Mouse (Mus musculus) CH12.LX (cell line): Measurements from ENCODE around the gene Ninl. TPM values are rescaled to one million over a fixed set of nuclear protein-coding genes. Genes with fewer than 3 reads are reported as not detected.

Experiments
- DNase-seq: peaks from one replicate; pipeline ENCODE4 v3.0.0-alpha.2; 2013; ENCODE audit errors: extremely low read depth
- H3K27ac ChIP-seq: 2 replicates; pipeline ENCODE4 v1.5.1; 2012; ENCODE audit warnings: low read depth, mild to moderate bottlenecking, control low read depth, moderate library complexity; ENCODE audit not compliant: insufficient read depth
- H3K27me3 ChIP-seq: replicated peaks from 2 replicates; pipeline ENCODE3; 2012; ENCODE audit warnings: inconsistent platforms
- H3K36me3 ChIP-seq, 2 experiments: replicated peaks in 1 of 2; 2 replicates each; pipeline versions ENCODE3 to v1.6.1; 2012; ENCODE audit warnings: inconsistent platforms in 1 of 2, low read length in 1 of 2, mild to moderate bottlenecking in 1 of 2, mixed read lengths in 1 of 2, moderate library complexity in 1 of 2; ENCODE audit not compliant: control insufficient read depth in 1 of 2, insufficient read depth in 1 of 2
- H3K4me1 ChIP-seq, 2 experiments: 2 replicates each; pipeline ENCODE4 v1.6.1; 2012; ENCODE audit warnings: inconsistent platforms in 1 of 2, moderate library complexity in 1 of 2; ENCODE audit not compliant: insufficient read depth in 2 of 2, control insufficient read depth in 1 of 2
- H3K4me2 ChIP-seq: 2 replicates; pipeline ENCODE4 v1.6.1; 2012; ENCODE audit warnings: low read depth, mild to moderate bottlenecking, control low read depth; ENCODE audit not compliant: poor library complexity, insufficient read depth, severe bottlenecking
- H3K4me3 ChIP-seq, 3 experiments: fragments of 150-350 bp in 1 of 3; sonication (generic) in 1 of 3; replicated peaks in 1 of 3; 2 replicates each; pipeline versions ENCODE3 to v1.5.1; 2011 to 2012; ENCODE audit warnings: low read depth in 2 of 3, low read length in 2 of 3, mild to moderate bottlenecking in 2 of 3, moderate library complexity in 2 of 3, control low read depth in 1 of 3, improper control_type of control experiment in 1 of 3, inconsistent platforms in 1 of 3, mixed read lengths in 1 of 3; ENCODE audit not compliant: poor library complexity in 1 of 3
- H3K79me2 ChIP-seq: replicated peaks from 2 replicates; pipeline ENCODE4 v1.6.1; 2012; ENCODE audit warnings: mild to moderate bottlenecking, moderate library complexity; ENCODE audit not compliant: control insufficient read depth, poor library complexity, insufficient read depth, severe bottlenecking; ENCODE audit errors: extremely low read depth
- H3K9ac ChIP-seq: 2 replicates; pipeline ENCODE4 v1.6.1; 2012; ENCODE audit warnings: low read depth, mild to moderate bottlenecking, control low read depth, moderate library complexity; ENCODE audit not compliant: insufficient read depth
- H3K9me3 ChIP-seq: replicated peaks from 2 replicates; pipeline ENCODE3; 2012; ENCODE audit warnings: low read length, inconsistent platforms, mixed read lengths
- BHLHE40 ChIP-seq: IDR thresholded peaks from 2 replicates; pipeline ENCODE4 v1.6.1; 2011; ENCODE audit warnings: mild to moderate bottlenecking, low read depth, low read length, improper control_type of control experiment
- CHD2 ChIP-seq: IDR thresholded peaks from 2 replicates; pipeline ENCODE4 v1.6.1; 2011; ENCODE audit warnings: low read length, improper control_type of control experiment
- ETS1 ChIP-seq: conservative IDR thresholded peaks from 2 replicates; pipeline ENCODE4 v1.6.1; 2012; ENCODE audit warnings: low read depth, mild to moderate bottlenecking, inconsistent platforms, low read length, improper control_type of control experiment, moderate library complexity
- GABPA ChIP-seq: IDR thresholded peaks from 2 replicates; pipeline ENCODE4 v1.6.1; 2012; ENCODE audit warnings: low read depth, low read length, improper control_type of control experiment, inconsistent platforms; ENCODE audit not compliant: insufficient replicate concordance
- HCFC1 ChIP-seq: IDR thresholded peaks from 2 replicates; pipeline ENCODE4 v1.6.1; 2012; ENCODE audit warnings: low read depth, mild to moderate bottlenecking, inconsistent platforms, low read length, improper control_type of control experiment
- IRF4 ChIP-seq: IDR thresholded peaks from 2 replicates; pipeline ENCODE4 v1.6.1; 2014; ENCODE audit warnings: low read depth, mild to moderate bottlenecking, inconsistent platforms, low read length, improper control_type of control experiment
- JUN ChIP-seq: IDR thresholded peaks from 2 replicates; pipeline ENCODE4 v1.6.1; 2011; ENCODE audit warnings: low read depth, mild to moderate bottlenecking, low read length, improper control_type of control experiment, moderate library complexity; ENCODE audit not compliant: insufficient read depth
- KAT2A ChIP-seq: IDR thresholded peaks from 2 replicates; pipeline ENCODE4 v1.6.1; 2012; ENCODE audit warnings: low read length, improper control_type of control experiment, inconsistent platforms; ENCODE audit not compliant: insufficient replicate concordance
- MAFK ChIP-seq: IDR thresholded peaks from 2 replicates; pipeline ENCODE4 v1.6.1; 2011; ENCODE audit warnings: low read length, improper control_type of control experiment; ENCODE audit not compliant: insufficient replicate concordance
- MAX ChIP-seq: IDR thresholded peaks from 2 replicates; pipeline ENCODE4 v1.6.1; 2011; ENCODE audit warnings: low read length, improper control_type of control experiment
- MAZ ChIP-seq: IDR thresholded peaks from 2 replicates; pipeline ENCODE4 v1.6.1; 2012; ENCODE audit warnings: low read depth, mild to moderate bottlenecking, inconsistent platforms, low read length, improper control_type of control experiment, moderate library complexity
- POLR2A ChIP-seq: IDR thresholded peaks from 2 replicates; pipeline ENCODE4 v1.6.1; 2011; ENCODE audit warnings: low read depth, mild to moderate bottlenecking, improper control_type of control experiment, low read length
- POLR2AphosphoS2 ChIP-seq: IDR thresholded peaks from 2 replicates; pipeline ENCODE4 v1.6.1; 2011; ENCODE audit warnings: low read depth, low read length, improper control_type of control experiment
- RAD21 ChIP-seq: IDR thresholded peaks from 2 replicates; pipeline ENCODE4 v1.6.1; 2011; ENCODE audit warnings: low read depth, mild to moderate bottlenecking, low read length, improper control_type of control experiment, moderate library complexity
- RCOR1 ChIP-seq: conservative IDR thresholded peaks from 2 replicates; pipeline ENCODE4 v1.6.1; 2012; ENCODE audit warnings: low read depth, mild to moderate bottlenecking, inconsistent platforms, low read length, improper control_type of control experiment
- SIN3A ChIP-seq: IDR thresholded peaks from 2 replicates; pipeline ENCODE4 v1.6.1; 2012; ENCODE audit warnings: low read length, improper control_type of control experiment, inconsistent platforms
- SMC3 ChIP-seq: IDR thresholded peaks from 2 replicates; pipeline ENCODE4 v1.6.1; 2011; ENCODE audit warnings: low read depth, low read length, improper control_type of control experiment
- TBP ChIP-seq: conservative IDR thresholded peaks from 2 replicates; pipeline ENCODE4 v1.6.1; 2011; ENCODE audit warnings: low read depth, low read length, improper control_type of control experiment
- TCF12 ChIP-seq: IDR thresholded peaks from 2 replicates; pipeline ENCODE4 v1.6.1; 2014; ENCODE audit warnings: low read depth, mild to moderate bottlenecking, inconsistent platforms, low read length, improper control_type of control experiment
- UBTF ChIP-seq: IDR thresholded peaks from 2 replicates; pipeline ENCODE4 v1.6.1; 2012; ENCODE audit warnings: low read depth, mild to moderate bottlenecking, inconsistent platforms, low read length, improper control_type of control experiment, moderate library complexity
- USF2 ChIP-seq: conservative IDR thresholded peaks from 2 replicates; pipeline ENCODE4 v1.6.1; 2011; ENCODE audit warnings: low read depth, low read length, improper control_type of control experiment
- dilution Hi-C: fragments of 300-500 bp; cut with MboI; formaldehyde crosslinking; loops from 2 replicates; pipeline ENCODE4 v1.14.3; 2020; ENCODE audit warnings: low sequenced_read_pairs; ENCODE audit not compliant: extremely low pct_unique_long_range_greater_than_20kb, extremely low pct_ligation_motif_present
- in situ Hi-C: fragments of 300-500 bp; cut with MboI; formaldehyde crosslinking; loops from 3 replicates; pipeline ENCODE4 v1.14.3; 2019; ENCODE audit warnings: low sequenced_read_pairs, low pct_ligation_motif_present, low pct_unique_long_range_greater_than_20kb, mixed read lengths
- polyA plus RNA-seq: library from polyadenylated mRNA; unstranded; fragments of >175 nt; gene quantifications from 2 replicates; pipeline ENCODE4 v1.2.1, GENCODE M21; 2012; ENCODE audit warnings: low read depth; ENCODE audit not compliant: insufficient read length
- total RNA-seq, 2 experiments: library from RNA; depleted of rRNA; stranded (reverse); fragments of 300-350 nt in 1 of 2; fragments of >200 nt in 1 of 2; gene quantifications; 2 replicates each; pipeline ENCODE4 v1.2.3; 2012 to 2014

The Ninl gene
- total and polyA plus RNA-seq, 3 experiments, result 1.8 to 6.6 (median 3.5) TPM

GRCm38 (mm10) chr2:150887370-150887769, 151.8 kb downstream of the Ninl start:
- Histone ChIP-seq H3K27me3 (no peaks in the 10 kb centered on the region), H3K9ac (no peak overlapping the region), H3K4me3 (no peak overlapping the region), H3K9me3 (no peaks in the 10 kb centered on the region), H3K36me3 (peaks cover 0 to 41% of the 10 kb centered on the region in 2 experiments), H3K79me2 (no peaks in the 10 kb centered on the region; the same call in 1 of the 2 replicates), H3K4me2 (no peak overlapping the region), H3K27ac (no peak overlapping the region), H3K4me1 (0 out of 4 replicates have a peak, but pooled peaks cover 0 to 5% of the 10 kb centered on the region in 2 experiments)
- in situ Hi-C loops, result no loop called here
- dilution Hi-C loops, result no loop called here
- DNase-seq, result no peak
- TF ChIP-seq USF2 (no peak), KAT2A (no peak), JUN (no peak), CHD2 (no peak), TCF12 (no peak), TBP (no peak), RAD21 (no peak), MAX (no peak), POLR2AphosphoS2 (no peak), RCOR1 (no peak), SIN3A (no peak), HCFC1 (no peak), UBTF (no peak), BHLHE40 (no peak), IRF4 (no peak), POLR2A (no peak), SMC3 (no peak), GABPA (no peak), ETS1 (no peak), MAZ (no peak)

- dilution Hi-C loops, result no loop called here
- 0 out of 4 replicates have a peak, but pooled peaks cover 0 to 5% of the 10 kb centered on the region in 2 experiments for H3K4me1 ChIP-seq
- in situ Hi-C loops, result no loop called here
Measured at GRCm38 (mm10) chr2:150886315-150886714, 152.9 kb downstream of the Ninl start.

More at GRCm38 (mm10) chr2:150886315-150886714, 152.9 kb downstream of the Ninl start:
- TF ChIP-seq MAZ (no peak), MAFK (peak; percentile 93)
- no peaks in the 10 kb centered on the region for H3K9me3 ChIP-seq
- no peak overlapping the region for H3K4me2 ChIP-seq
- no peaks in the 10 kb centered on the region; the same call in 1 of the 2 replicates for H3K79me2 ChIP-seq
- peaks cover 0 to 38% of the 10 kb centered on the region in 2 experiments for H3K36me3 ChIP-seq
- no peak overlapping the region for H3K27ac ChIP-seq
- DNase-seq, result no peak
- H3K27me3 ChIP-seq, result no peaks in the 10 kb centered on the region
- no peak overlapping the region for H3K9ac ChIP-seq
- no peak overlapping the region for H3K4me3 ChIP-seq
